Mouse (Mus musculus) urinary bladder, postnatal 25 days (tissue): ENCODE measurements at regions not wholly inside any gene's neighbourhood (a gene's known extent, or its start where the extent isn't known, plus 50 kb on each side); places are given as distances from the start of the nearest gene placed in this dataset.

Experiments
- DNase-seq: peaks from one replicate; pipeline ENCODE4 v3.0.0; 2022; ENCODE audit warnings: low spot score

GRCm38 (mm10) chr16:74984207-74984606 is 572.6 kb upstream of the Robo2 start:
- no peak for DNase-seq

- no peak for DNase-seq
Measured at GRCm38 (mm10) chr16:74966099-74966498, 554.5 kb upstream of the Robo2 start.

GRCm38 (mm10) chr16:74929739-74930138 is 518.1 kb upstream of the Robo2 start:
- no peak for DNase-seq

GRCm38 (mm10) chr16:74900835-74901234 is 489.2 kb upstream of the Robo2 start:
- no peak for DNase-seq

- DNase-seq: no peak
Measured at GRCm38 (mm10) chr16:74887724-74888123, 476.1 kb upstream of the Robo2 start.

GRCm38 (mm10) chr16:74878603-74879002 is 467.0 kb upstream of the Robo2 start:
- no peak for DNase-seq

- no peak for DNase-seq
Measured at GRCm38 (mm10) chr16:74873756-74874155, 462.1 kb upstream of the Robo2 start.

- no peak for DNase-seq
Measured at GRCm38 (mm10) chr16:74857752-74858151, 446.1 kb upstream of the Robo2 start.

GRCm38 (mm10) chr16:74840006-74840405 is 428.4 kb upstream of the Robo2 start:
- DNase-seq: no peak

- DNase-seq: no peak
Measured at GRCm38 (mm10) chr16:74814386-74814785, 402.8 kb upstream of the Robo2 start.

GRCm38 (mm10) chr16:74809154-74809825 is 397.7 kb upstream of the Robo2 start:
- DNase-seq: no peak

- no peak for DNase-seq
Measured at GRCm38 (mm10) chr16:74806775-74807174, 395.1 kb upstream of the Robo2 start.

- peak; percentile 9 for DNase-seq
Measured at GRCm38 (mm10) chr16:74801296-74801695, 389.7 kb upstream of the Robo2 start.

- DNase-seq: no peak
Measured at GRCm38 (mm10) chr16:74796303-74796653, 384.7 kb upstream of the Robo2 start.

- DNase-seq: no peak
Measured at GRCm38 (mm10) chr16:74795360-74796302, 384.0 kb upstream of the Robo2 start.

- no peak for DNase-seq
Measured at GRCm38 (mm10) chr16:74785365-74786119, 373.9 kb upstream of the Robo2 start.

GRCm38 (mm10) chr16:74780388-74780787 is 368.8 kb upstream of the Robo2 start:
- DNase-seq: no peak

- no peak for DNase-seq
Measured at GRCm38 (mm10) chr16:74768264-74768663, 356.6 kb upstream of the Robo2 start.

- DNase-seq: no peak
Measured at GRCm38 (mm10) chr16:74756720-74757345, 345.2 kb upstream of the Robo2 start.

GRCm38 (mm10) chr16:74750900-74751299 is 339.3 kb upstream of the Robo2 start:
- DNase-seq: no peak

GRCm38 (mm10) chr16:74749006-74749405 is 337.4 kb upstream of the Robo2 start:
- no peak for DNase-seq

- DNase-seq: no peak
Measured at GRCm38 (mm10) chr16:74743512-74743911, 331.9 kb upstream of the Robo2 start.
